Mouse (Mus musculus): ENCODE measurements around the gene Spata13. TPM values are rescaled to one million over a fixed set of nuclear protein-coding genes. Genes with fewer than 3 reads are reported as not detected.

Spata13 gene
- total RNA-seq (2021), result 10 to 100 TPM; 27.6 to 28.5 TPM

GRCm38 (mm10) chr14:60633961-60634864, at the start of gene Spata13:
Gene Spata13 (plus strand): TSS chr14:60634001.
- peak; percentile 41 to 62 for DNase-seq (ENCODE audit: extremely low spot score in 1 of 2, low spot score in 1 of 2)

DNA sequence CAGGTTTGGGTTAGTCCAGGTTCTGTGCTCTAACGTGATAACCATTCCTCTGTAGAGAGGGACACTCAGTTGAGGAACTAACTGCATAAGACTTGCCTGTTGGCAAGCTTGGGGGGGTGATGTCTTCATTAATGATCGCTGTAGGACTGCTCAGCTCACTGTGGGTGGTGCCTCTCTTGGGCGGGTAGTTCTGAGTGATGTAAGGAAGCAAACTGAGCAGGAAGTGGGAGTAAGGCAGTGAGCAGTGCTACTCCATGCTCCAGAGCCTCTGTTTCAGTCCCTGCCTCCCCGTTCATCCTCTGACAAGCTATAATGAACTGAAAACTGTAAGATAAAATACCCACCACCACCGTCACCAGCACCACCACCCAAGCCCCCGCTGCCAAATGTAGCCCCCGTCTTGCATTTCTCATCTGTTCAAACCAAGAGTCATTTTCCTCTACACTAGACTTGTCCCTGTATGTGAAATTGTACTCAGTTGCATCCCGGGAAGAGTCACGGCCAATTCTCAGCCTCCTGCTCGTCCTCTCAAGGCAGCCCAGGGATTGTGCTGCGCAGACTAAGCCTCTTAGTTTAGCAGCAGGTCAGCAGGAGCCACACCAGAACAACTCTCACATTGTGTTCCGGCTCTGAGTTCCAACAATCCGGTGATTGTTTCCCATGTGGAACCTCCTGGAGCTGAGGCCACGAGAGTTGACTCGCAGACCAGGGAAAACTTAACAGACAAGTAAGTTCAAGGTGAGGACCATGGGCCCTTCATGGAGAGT, 46.9 kb upstream of the Spata13 start:
- DNase-seq (ENCODE audit: extremely low spot score in 1 of 2, low spot score in 1 of 2), result no peak

GRCm38 (mm10) chr14:60589001-60589400, 44.8 kb upstream of the Spata13 start:
- no peak for DNase-seq (ENCODE audit: extremely low spot score in 1 of 2, low spot score in 1 of 2)

GRCm38 (mm10) chr14:60592339-60592738, 41.5 kb upstream of the Spata13 start:
- no peak for DNase-seq (ENCODE audit: extremely low spot score in 1 of 2, low spot score in 1 of 2)

- no peak for DNase-seq (ENCODE audit: extremely low spot score in 1 of 2, low spot score in 1 of 2)
These were observed 41.0 kb upstream of the Spata13 start for GRCm38 (mm10) chr14:60592822-60593221.

GRCm38 (mm10) chr14:60597571-60597970, 36.2 kb upstream of the Spata13 start:
- no peak for DNase-seq (ENCODE audit: extremely low spot score in 1 of 2, low spot score in 1 of 2)

DNA sequence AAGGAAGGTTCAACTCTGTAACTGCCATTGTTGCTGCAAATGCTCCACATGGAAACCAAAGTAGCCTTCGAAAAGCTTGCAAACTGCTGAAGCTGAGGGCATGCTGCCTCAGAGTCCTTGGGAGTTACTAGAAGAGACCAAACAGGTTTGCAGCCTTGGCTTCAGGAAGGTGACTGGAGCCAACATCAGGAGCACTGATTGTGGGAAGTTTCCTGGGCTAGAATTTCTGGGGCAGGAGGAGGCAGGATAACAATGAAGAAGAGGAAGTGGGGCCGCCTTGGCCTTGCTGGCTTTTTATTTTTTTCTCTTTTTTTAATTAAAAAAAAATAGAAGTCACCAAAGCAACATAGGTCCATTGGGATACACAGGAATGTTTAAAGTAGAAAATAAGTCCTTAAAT, 34.8 kb upstream of the Spata13 start:
- DNase-seq (ENCODE audit: extremely low spot score in 1 of 2, low spot score in 1 of 2), result no peak

DNA sequence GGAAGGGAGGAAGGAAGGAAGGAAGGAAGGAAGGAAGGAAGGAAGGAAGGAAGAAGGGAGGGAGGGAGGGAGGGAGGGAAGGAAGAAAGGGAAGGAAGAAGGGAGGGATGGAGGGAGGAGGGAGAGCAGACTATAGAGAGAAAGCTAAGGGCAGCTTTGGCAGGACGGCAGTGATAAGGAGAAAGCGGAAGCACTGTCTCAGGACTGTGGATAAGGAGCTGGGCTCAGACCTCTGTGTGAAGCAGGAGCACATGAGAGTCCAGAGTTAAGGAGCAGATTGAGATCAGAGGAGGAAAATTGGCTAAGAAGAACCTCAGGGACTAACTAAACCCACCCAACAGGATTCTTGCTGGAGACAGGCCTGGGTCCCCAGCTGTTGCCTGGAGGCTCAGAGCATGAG, 28.2 kb upstream of the Spata13 start:
- DNase-seq (ENCODE audit: extremely low spot score in 1 of 2, low spot score in 1 of 2), result no peak

DNA sequence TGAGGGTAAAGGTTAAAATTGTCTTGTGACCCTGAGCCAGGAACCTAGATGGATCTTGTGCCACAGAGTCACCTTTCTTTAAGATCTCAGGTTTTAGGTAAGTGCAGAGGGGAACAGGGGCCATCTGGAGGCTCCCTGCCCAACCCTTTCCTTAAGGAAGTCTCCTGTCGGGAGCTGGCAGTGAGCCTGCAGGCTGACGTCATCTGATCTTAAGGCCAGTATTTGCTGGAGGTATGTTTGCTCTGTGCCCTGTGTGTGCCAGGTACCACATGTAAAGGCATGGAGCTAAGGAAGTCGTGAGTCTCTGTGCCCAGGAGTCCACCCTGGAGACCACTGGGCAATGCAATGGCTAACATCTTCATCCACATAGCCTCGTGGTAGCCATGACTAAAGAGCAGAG, 27.6 kb upstream of the Spata13 start:
- DNase-seq (ENCODE audit: extremely low spot score in 1 of 2, low spot score in 1 of 2), result no peak

DNA sequence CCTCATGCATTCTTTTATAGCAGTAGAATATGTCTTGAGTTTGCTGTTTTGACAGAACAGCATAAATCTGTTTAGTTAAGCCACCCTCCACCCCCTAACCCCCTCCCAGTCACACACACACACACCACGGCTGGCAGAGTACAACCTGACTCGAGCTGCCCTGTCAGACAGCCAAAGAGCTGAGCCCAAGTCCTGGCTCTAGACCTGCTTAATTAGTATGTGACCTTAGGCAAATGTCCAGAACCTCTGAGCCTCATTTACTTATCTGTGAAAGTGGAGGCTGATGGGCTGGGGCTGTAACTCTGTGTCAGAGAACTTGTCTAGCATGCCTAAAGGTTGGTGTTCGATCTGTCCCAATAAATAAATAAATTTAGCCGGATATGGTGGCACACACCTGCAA, 26.1 kb upstream of the Spata13 start:
- no peak for DNase-seq (ENCODE audit: extremely low spot score in 1 of 2, low spot score in 1 of 2)

DNA sequence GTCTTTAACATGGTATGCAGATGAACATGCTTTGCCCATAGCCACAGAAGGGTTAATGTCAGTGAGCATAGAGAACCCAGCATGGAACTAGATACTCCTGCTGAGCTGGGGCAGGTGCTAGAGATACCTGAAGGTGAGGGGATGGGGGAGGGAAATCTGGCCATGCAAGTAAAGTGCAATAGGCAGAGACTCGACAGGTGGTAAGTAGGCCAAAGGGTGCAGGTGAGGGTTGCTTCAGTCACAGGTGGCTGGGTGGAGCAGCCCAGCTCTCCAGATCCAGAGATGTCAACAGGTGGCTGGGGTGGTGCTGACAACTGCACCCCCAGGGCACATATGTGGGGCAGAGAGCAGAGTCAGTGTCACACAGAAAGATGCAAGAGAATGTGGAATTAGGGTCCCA, 24.6 kb upstream of the Spata13 start:
- DNase-seq (ENCODE audit: extremely low spot score in 1 of 2, low spot score in 1 of 2), result no peak

- no peak for DNase-seq (ENCODE audit: extremely low spot score in 1 of 2, low spot score in 1 of 2)
These were observed 21.1 kb upstream of the Spata13 start for GRCm38 (mm10) chr14:60612671-60613070.

DNA sequence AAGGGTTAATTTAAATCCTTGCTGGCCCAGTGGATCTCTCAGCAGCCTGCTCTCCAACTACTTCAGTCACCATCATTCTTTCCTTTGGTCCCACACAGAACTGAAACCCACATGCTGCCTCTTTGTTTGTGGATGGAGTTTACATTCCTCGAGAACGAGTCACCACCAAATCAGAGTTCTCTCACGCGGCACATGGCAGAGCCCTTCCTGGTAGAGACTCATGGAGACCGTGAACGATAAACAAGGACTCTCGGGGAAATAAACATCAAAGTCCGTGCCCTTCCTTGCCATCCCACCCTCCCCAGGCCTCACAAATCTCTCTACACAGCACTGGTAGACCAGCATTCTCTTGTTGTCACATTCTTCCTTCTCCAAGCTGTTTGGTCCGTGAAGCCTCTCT, 12.7 kb upstream of the Spata13 start:
- DNase-seq (ENCODE audit: extremely low spot score in 1 of 2, low spot score in 1 of 2), result no peak

DNA sequence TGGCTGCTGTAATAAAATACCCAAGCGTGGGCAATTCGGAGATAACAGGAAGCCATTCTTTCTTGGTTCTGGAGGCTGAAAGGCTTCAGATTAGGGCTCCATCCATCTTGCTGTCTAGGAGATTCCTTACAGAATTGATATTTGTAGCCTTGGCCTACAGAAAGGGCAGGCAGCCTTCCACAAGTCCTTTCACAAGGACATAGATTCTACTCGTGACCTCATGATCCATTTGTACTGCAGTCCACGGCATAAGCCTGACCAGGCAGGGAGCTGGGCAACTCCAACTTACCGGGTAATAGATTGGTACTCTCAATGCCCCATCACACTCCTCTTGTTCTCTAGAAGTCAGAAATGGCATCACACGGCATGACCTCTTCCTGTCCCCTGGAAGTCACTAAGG, 8.3 kb upstream of the Spata13 start:
- DNase-seq (ENCODE audit: extremely low spot score in 1 of 2, low spot score in 1 of 2), result no peak

GRCm38 (mm10) chr14:60629887-60630460, 3.8 kb upstream of the Spata13 start:
- DNase-seq (ENCODE audit: extremely low spot score in 1 of 2, low spot score in 1 of 2), result no peak

GRCm38 (mm10) chr14:60630981-60631380, 2.8 kb upstream of the Spata13 start:
- no peak for DNase-seq (ENCODE audit: extremely low spot score in 1 of 2, low spot score in 1 of 2)

DNA sequence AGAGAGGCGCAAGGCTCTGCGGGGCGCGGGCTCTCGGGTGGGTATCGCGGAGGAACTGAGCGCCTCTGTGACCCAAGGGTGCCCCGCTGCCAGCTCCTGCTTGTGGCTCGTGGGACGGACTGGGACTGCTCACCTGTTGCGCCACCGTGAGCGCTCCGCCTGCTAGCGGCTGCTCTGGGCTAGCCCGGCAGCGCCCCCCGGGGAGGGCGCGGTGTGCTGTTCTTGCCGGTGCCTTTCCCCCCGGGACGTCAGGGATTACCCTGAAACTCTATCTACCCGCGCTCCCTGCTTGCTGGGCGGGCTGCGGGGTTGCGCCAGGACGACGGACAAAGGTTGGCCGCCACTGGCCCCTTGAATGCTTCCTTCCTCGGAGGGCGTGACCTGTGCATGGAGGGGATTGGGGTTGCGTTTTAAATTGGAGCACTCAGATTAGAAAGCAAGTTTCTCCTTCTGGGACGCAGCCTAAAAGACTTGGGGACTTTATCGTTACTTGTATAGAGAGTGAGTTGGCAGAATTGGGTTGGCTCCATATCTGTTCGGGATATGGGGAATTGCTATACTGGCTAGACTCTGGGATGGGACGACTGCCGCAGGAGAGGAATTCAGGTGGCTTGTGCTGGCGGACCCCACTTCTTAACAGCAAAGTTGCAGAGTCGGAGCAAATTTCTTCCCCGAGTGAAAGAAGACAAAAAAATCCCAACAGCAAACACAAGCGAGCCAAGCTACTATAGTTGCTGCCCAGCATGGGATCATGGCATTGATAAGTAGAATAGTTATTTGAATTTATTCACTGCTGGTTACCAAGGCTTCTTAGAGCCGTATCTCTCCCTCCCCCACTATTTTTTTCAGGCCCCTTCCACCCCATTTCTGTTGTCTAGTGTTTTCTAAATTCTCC, 1.3 kb downstream of the Spata13 start:
- no peak for DNase-seq (ENCODE audit: extremely low spot score in 1 of 2, low spot score in 1 of 2)

GRCm38 (mm10) chr14:60635911-60636607, 2.3 kb downstream of the Spata13 start:
- no peak for DNase-seq (ENCODE audit: extremely low spot score in 1 of 2, low spot score in 1 of 2)

DNA sequence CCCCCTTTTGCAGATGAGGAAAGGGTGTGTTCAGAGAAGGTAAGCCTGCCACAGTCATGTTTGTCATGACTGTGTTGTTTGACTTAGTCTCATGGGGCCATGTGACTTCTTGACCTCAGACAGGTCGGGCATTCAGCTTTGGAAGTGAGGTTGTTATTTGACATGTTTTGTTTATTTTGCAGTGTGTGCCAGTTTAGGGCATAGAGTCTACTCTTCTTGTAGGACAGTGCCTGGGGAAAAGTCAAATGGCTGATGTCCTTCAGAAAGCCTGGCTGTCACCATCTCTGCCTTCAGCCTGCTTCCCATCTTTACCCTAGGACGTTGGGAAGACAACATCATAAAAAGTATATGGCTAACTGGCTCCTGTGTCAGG, 2.8 kb downstream of the Spata13 start:
- no peak for DNase-seq (ENCODE audit: extremely low spot score in 1 of 2, low spot score in 1 of 2)

- DNase-seq (ENCODE audit: extremely low spot score in 1 of 2, low spot score in 1 of 2), result no peak
These were observed 3.2 kb downstream of the Spata13 start for GRCm38 (mm10) chr14:60636996-60637395.

Measured in layer of hippocampus, postnatal 25 days (tissue).